Mouse (Mus musculus) ES-E14 (cell line): ENCODE results near the gene Gm6525.

ENCODE experiments used
- CHD2 ChIP-seq: IDR thresholded peaks from 2 replicates; pipeline ENCODE4 v1.6.1; 2014; ENCODE audit warnings: mild to moderate bottlenecking, low read depth, low read length, inconsistent platforms
- HCFC1 ChIP-seq: IDR thresholded peaks from 2 replicates; pipeline ENCODE4 v1.6.1; 2012; ENCODE audit warnings: low read length, inconsistent platforms, borderline replicate concordance; ENCODE audit not compliant: insufficient read depth
- ZC3H11A ChIP-seq: IDR thresholded peaks from 2 replicates; pipeline ENCODE4 v1.6.1; 2012; ENCODE audit warnings: low read depth, mild to moderate bottlenecking, inconsistent platforms, low read length, borderline replicate concordance
- ZNF384 ChIP-seq: IDR thresholded peaks from 2 replicates; pipeline ENCODE4 v1.6.1; 2012; ENCODE audit warnings: low read depth, low read length, inconsistent platforms

DNA sequence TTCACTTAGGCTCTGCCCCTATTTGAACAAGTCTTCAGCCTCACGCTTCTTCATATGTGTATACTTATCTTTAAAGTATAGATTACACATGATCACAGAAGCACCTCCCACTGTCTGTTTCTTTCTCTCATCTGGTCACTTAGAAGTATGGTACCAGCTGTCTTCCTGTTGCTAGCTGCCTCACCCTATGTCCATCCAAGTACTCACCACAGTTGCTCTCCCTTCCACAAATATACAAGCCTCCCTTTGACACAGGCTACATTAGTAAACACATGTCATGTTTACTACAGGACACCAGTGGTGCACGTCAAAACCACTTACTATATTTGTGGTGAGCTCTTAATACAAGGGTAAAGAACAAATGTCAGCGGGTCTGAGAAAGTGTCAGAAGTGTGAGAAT, 42.5 kb upstream of the Gm6525 start:
- TF ChIP-seq CHD2 (no peak), HCFC1 (no peak), ZC3H11A (no peak), ZNF384 (no peak)
